Mouse (Mus musculus): Measurements from ENCODE around the gene Abcd2. TPM values are rescaled to one million over a fixed set of nuclear protein-coding genes. Genes with fewer than 3 reads are reported as not detected.

Abcd2 gene
- not detected in 2 replicates for polyA plus RNA-seq (2012; ENCODE audit: insufficient read depth, insufficient read length, low replicate concordance, missing spikeins)

DNA sequence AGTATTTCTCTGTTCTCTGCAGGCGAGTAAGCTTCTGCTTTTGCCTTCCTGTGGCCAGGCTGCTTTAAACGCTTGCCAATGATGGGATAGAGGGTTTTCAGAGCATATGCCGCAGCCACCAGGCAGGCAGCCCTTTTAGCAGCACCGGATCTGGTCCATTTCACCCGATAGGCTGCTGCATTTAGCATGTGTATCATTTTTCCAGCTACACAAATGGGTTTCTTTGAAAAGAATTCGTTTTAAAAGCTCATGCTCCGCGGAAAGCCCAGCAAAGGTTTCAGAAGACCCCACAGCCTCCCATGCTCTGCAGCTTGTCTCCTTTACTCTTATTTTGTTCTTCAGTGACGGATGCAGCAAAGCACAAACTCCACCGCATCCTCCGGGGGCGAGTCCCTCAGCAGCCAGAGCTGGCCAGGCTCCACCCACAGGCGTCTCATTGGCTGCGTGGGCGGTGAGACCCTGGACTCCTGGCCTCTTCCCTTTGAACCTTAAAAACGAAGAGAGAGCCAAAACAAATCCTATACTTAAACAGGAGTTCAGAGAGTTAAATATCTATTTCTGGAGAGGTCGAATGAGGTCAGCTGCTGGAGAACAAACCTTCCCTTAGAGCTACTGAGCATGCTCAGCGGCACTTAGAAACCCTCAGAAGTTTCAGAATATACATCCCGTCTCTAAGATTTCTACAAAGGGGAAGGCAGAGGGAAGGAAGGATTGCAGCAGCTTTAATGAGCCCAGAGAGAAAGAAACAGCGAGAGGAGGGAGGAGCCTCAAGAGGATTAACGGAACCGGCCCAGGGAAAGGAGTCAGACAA, at the start of gene Abcd2:
TSS of gene Abcd2 (minus strand) at position 388 of the 811 bp plus-strand sequence.
- Histone ChIP-seq H3K27ac (ENCODE audit: insufficient read depth, low read depth, low read length) (peak within 1 kb of the TSS; percentile 40), H3K4me3 (ENCODE audit: insufficient read depth, low read depth, low read length) (peak within 1 kb of the TSS; percentile 54), H3K4me1 (ENCODE audit: control insufficient read depth, insufficient read depth, low read length) (no peaks in the 10 kb centered on the region)
- WGBS = under 1% methylated on average over 22 of the region's 22 CpGs
- no peak for TF ChIP-seq POLR2A (IDR thresholded peaks at IDR 0.05; ENCODE audit: insufficient read depth, low read depth, low read length)
- no peak for TF ChIP-seq CTCF (IDR thresholded peaks at IDR 0.05; ENCODE audit: insufficient read depth, low read depth, low read length)

DNA sequence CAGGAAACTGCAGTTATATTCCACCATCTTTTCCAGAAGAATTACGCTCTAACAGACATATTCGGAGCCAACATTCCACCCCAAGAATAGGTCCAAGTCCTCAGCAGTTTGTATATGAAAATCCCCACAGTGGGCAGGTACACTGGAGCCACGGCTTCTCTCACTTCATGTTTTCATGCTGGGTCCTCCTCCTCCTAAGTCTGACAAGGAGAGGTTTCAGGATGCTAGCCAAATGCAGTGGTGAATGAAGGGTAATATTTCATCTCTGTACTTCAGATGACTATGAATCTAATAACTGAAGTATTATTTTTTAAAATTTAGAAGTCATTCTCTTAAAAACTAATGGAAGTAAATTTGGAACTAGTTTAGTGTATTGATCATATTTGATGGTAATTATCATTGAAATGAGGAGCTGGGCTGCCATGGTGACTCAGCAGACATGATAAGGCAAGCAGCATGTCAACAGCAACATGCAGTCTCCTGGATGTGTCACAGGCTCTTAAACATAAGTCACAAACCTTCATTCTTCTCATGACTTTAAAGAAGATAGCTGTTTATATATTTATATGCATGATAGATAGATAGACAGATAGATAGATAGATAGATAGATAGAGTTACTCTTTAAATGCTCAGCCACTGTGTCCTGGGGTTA, 49.2 kb upstream of the Abcd2 start:
- no peak overlapping the region for H3K4me3 ChIP-seq (ENCODE audit: insufficient read depth, low read depth, low read length)
- WGBS = 97% methylated on average over 3 of the region's 3 CpGs
- H3K27ac ChIP-seq (ENCODE audit: insufficient read depth, low read depth, low read length) = no peak overlapping the region
- no peaks in the 10 kb centered on the region for H3K4me1 ChIP-seq (ENCODE audit: control insufficient read depth, insufficient read depth, low read length)
- no peak for TF ChIP-seq POLR2A (IDR thresholded peaks at IDR 0.05; ENCODE audit: insufficient read depth, low read depth, low read length)
- TF ChIP-seq CTCF (IDR thresholded peaks at IDR 0.05; ENCODE audit: insufficient read depth, low read depth, low read length) = no peak

DNA sequence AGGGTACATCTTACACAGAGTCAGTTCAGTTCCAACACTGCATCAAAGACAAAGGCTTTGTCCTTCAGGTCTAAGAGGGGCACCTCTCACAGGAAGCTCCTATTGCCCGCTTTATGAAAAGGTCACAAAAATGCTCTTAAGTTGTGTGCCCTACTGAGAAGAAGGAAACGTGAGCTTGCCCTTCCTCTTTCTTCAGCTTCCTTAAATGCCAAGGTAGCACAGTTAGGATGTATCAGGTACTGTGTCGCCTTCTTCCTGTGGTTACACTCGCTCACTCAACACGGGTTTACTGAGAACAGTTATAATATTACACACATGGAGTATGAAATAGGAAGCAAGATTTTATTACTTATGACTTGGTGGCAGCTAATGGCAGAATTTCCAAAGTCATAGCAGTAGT, 45.7 kb upstream of the Abcd2 start:
- no peaks in the 10 kb centered on the region for H3K4me1 ChIP-seq (ENCODE audit: control insufficient read depth, insufficient read depth, low read length)
- H3K27ac ChIP-seq (ENCODE audit: insufficient read depth, low read depth, low read length) = no peak overlapping the region
- WGBS = 85% methylated on average over 5 of the region's 5 CpGs
- H3K4me3 ChIP-seq (ENCODE audit: insufficient read depth, low read depth, low read length) = no peak overlapping the region
- TF ChIP-seq CTCF (IDR thresholded peaks at IDR 0.05; ENCODE audit: insufficient read depth, low read depth, low read length) (no peak), POLR2A (IDR thresholded peaks at IDR 0.05; ENCODE audit: insufficient read depth, low read depth, low read length) (no peak)

DNA sequence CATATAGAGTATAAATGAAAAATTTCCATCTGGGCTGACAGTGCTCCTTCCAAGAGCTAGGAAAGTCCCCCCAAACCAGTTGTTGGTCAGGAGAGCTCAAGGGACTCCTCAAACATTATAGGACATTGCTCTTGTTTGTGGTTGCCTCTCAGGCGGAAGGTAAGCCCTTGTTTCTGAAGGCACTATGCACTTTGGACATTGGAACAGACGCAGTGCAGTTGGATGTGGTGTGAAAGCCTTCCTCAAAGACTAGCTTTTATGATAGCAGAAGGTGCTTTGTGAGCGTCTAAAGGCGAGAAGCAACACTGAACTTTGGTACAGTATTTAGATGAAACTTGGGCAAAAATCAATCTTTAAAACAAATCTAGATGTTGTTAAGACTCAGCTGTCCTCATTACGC, 14.9 kb upstream of the Abcd2 start:
- H3K27ac ChIP-seq (ENCODE audit: insufficient read depth, low read depth, low read length) = no peak overlapping the region
- 96% methylated on average over 5 of the region's 5 CpGs for WGBS
- no peaks in the 10 kb centered on the region for H3K4me1 ChIP-seq (ENCODE audit: control insufficient read depth, insufficient read depth, low read length)
- TF ChIP-seq CTCF (IDR thresholded peaks at IDR 0.05; ENCODE audit: insufficient read depth, low read depth, low read length) = no peak
- TF ChIP-seq POLR2A (IDR thresholded peaks at IDR 0.05; ENCODE audit: insufficient read depth, low read depth, low read length) = no peak
- H3K4me3 ChIP-seq (ENCODE audit: insufficient read depth, low read depth, low read length) = no peak overlapping the region

DNA sequence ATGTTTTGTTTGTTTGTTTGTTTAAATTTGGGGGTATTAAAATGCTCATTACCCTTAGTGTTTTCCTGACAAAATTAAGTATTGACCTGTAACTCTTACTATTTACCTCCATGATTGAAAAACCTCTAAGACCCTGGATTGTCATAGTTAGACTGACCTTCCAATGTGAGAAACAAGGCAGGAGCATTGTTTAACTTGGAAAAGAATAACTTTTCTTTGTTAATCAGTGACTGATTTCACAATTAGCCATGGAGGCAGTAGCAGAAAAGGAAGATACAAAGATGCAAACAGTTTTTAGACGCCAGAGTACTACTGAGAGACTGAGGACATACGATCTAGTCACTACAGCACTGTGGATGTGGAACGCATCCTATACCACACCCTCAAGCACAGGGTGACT, 11.9 kb upstream of the Abcd2 start:
- Histone ChIP-seq H3K27ac (ENCODE audit: insufficient read depth, low read depth, low read length) (no peak overlapping the region), H3K4me1 (ENCODE audit: control insufficient read depth, insufficient read depth, low read length) (no peaks in the 10 kb centered on the region), H3K4me3 (ENCODE audit: insufficient read depth, low read depth, low read length) (no peak overlapping the region)
- 92% methylated on average over 3 of the region's 3 CpGs for WGBS
- TF ChIP-seq POLR2A (IDR thresholded peaks at IDR 0.05; ENCODE audit: insufficient read depth, low read depth, low read length) = no peak
- no peak for TF ChIP-seq CTCF (IDR thresholded peaks at IDR 0.05; ENCODE audit: insufficient read depth, low read depth, low read length)

DNA sequence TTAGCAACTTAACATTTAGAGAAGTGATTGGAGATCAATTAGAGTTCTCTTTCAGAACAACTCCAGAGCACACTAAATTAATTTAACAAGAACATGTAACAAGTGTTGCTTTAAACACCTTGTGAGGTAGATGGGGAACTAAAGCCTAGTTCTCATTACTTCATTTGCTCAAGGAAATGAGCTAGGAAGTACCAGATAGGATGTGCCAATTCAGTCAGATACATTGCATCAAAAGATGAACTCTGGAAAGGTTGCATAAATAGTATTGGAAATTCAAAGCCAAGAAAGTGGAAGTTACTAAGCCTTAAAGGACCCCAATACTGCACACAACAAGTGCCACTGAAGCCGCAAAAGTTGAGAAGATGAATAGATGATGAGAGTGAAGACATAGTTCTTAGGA, 10.9 kb upstream of the Abcd2 start:
- WGBS = 98% methylated on average over 1 of the region's 1 CpGs
- no peak overlapping the region for H3K27ac ChIP-seq (ENCODE audit: insufficient read depth, low read depth, low read length)
- TF ChIP-seq CTCF (IDR thresholded peaks at IDR 0.05; ENCODE audit: insufficient read depth, low read depth, low read length) = no peak
- no peak overlapping the region for H3K4me3 ChIP-seq (ENCODE audit: insufficient read depth, low read depth, low read length)
- H3K4me1 ChIP-seq (ENCODE audit: control insufficient read depth, insufficient read depth, low read length) = no peaks in the 10 kb centered on the region

DNA sequence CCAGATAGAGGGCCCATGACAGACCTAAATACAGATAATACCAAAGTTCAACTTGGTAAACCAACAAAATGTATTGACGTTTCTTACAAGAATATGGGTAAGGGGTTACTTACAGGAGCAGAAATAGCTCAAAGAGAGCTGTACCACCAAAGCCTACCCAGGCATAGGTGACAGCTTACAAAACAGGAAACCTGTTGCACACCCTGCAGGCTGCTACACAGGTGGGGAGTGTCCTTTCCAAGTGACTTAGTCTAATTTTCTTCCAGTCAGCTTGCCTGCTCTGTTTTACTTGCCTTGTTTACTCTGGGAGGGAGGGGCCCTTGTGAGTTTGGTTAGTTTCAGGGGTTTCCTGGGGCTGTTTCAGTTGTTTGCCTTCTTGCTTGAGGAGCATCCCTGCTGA, 9.2 kb upstream of the Abcd2 start:
- no peak overlapping the region for H3K27ac ChIP-seq (ENCODE audit: insufficient read depth, low read depth, low read length)
- TF ChIP-seq CTCF (IDR thresholded peaks at IDR 0.05; ENCODE audit: insufficient read depth, low read depth, low read length) = no peak
- TF ChIP-seq POLR2A (IDR thresholded peaks at IDR 0.05; ENCODE audit: insufficient read depth, low read depth, low read length) = no peak
- no peaks in the 10 kb centered on the region for H3K4me1 ChIP-seq (ENCODE audit: control insufficient read depth, insufficient read depth, low read length)
- 97% methylated on average over 1 of the region's 1 CpGs for WGBS
- no peak overlapping the region for H3K4me3 ChIP-seq (ENCODE audit: insufficient read depth, low read depth, low read length)

DNA sequence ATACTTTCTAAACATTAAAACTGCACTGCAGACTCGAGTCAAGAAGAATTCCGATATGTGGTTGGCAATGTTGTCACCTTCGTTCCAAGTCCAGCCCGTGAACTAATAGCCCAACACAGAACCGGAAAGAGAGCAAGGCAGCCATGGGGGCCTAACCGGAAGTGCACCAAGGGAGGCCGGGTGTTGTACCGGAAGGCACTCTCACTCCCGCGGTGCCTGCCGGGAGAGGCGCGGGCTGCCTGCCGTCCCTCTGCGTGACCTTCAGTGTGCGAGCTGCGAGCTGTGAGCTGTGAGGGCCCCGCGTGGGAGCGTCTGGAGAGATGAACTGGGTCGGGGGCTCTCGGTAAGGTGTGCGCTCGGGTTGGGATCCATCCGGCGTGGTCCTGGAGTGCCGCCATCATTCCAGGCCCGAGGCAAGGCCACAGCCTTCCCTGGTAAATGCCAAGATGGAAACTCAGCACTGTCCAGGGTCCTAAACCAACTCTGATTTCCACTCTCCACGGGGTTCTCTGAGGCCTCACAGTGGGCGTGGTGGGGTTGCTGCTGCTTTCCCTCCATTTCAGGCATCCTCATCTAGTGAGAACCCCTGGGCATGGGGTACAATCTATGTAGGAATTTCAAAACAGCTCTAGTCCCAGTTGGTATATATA, 7.8 kb upstream of the Abcd2 start, which contains the start of gene CN725425:
TSS of gene CN725425 (plus strand) at position 239 of the 650 bp plus-strand sequence.
- Histone ChIP-seq H3K27ac (ENCODE audit: insufficient read depth, low read depth, low read length) (no peak within 1 kb of the TSS), H3K4me3 (ENCODE audit: insufficient read depth, low read depth, low read length) (no peak within 1 kb of the TSS), H3K4me1 (ENCODE audit: control insufficient read depth, insufficient read depth, low read length) (no peaks in the 10 kb centered on the region)
- TF ChIP-seq POLR2A (IDR thresholded peaks at IDR 0.05; ENCODE audit: insufficient read depth, low read depth, low read length) = no peak
- no peak for TF ChIP-seq CTCF (IDR thresholded peaks at IDR 0.05; ENCODE audit: insufficient read depth, low read depth, low read length)
- 94% methylated on average over 30 of the region's 30 CpGs for WGBS

DNA sequence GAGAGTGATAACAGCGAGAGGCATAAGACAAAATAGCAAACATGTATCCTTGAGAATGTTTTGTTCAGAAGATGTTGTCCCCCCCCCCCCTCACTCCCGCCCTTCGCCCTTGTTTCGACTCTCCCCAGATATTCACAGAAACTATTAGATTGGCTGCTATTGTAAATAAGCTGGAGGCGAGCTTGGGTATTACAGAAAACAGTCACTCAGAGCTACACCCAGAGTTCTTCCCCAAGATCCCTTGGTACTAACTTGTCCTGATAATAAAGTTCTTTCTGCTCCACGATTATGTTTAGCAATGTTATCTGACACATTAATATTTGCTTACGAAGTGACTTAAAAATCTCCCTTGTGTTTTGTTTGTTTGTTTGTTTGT, 612 bp upstream of the Abcd2 start:
- no peak for TF ChIP-seq POLR2A (IDR thresholded peaks at IDR 0.05; ENCODE audit: insufficient read depth, low read depth, low read length)
- TF ChIP-seq CTCF (IDR thresholded peaks at IDR 0.05; ENCODE audit: insufficient read depth, low read depth, low read length) = no peak
- WGBS = 11% methylated on average over 7 of the region's 7 CpGs
- Histone ChIP-seq H3K4me1 (ENCODE audit: control insufficient read depth, insufficient read depth, low read length) (no peaks in the 10 kb centered on the region), H3K4me3 (ENCODE audit: insufficient read depth, low read depth, low read length) (peak overlapping the region; percentile 54), H3K27ac (ENCODE audit: insufficient read depth, low read depth, low read length) (peak overlapping the region; percentile 40)

Measured in olfactory bulb, adult 2 months (tissue).